Mouse (Mus musculus) CH12.LX (cell line): Measurements from ENCODE around the gene Syt3.

Experiments
- BHLHE40 ChIP-seq: IDR thresholded peaks from 2 replicates; pipeline ENCODE4 v1.6.1; 2011; ENCODE audit warnings: mild to moderate bottlenecking, low read depth, low read length, improper control_type of control experiment
- CHD2 ChIP-seq: IDR thresholded peaks from 2 replicates; pipeline ENCODE4 v1.6.1; 2011; ENCODE audit warnings: low read length, improper control_type of control experiment
- CTCF ChIP-seq, 2 experiments: IDR thresholded peaks in 1 of 2; conservative IDR thresholded peaks in 1 of 2; 2 replicates each; pipeline ENCODE4 v1.5.1; 2011 to 2012; ENCODE audit warnings: low read depth in 2 of 2, low read length in 2 of 2, improper control_type of control experiment in 1 of 2, inconsistent platforms in 1 of 2, mild to moderate bottlenecking in 1 of 2, moderate library complexity in 1 of 2
- EP300 ChIP-seq: IDR thresholded peaks from 2 replicates; pipeline ENCODE4 v1.6.1; 2011; ENCODE audit warnings: low read length, improper control_type of control experiment
- ETS1 ChIP-seq: conservative IDR thresholded peaks from 2 replicates; pipeline ENCODE4 v1.6.1; 2012; ENCODE audit warnings: low read depth, mild to moderate bottlenecking, inconsistent platforms, low read length, improper control_type of control experiment, moderate library complexity
- KAT2A ChIP-seq: IDR thresholded peaks from 2 replicates; pipeline ENCODE4 v1.6.1; 2012; ENCODE audit warnings: low read length, improper control_type of control experiment, inconsistent platforms; ENCODE audit not compliant: insufficient replicate concordance
- POLR2A ChIP-seq: IDR thresholded peaks from 2 replicates; pipeline ENCODE4 v1.6.1; 2011; ENCODE audit warnings: low read depth, mild to moderate bottlenecking, improper control_type of control experiment, low read length
- ZMIZ1 ChIP-seq: IDR thresholded peaks from 2 replicates; pipeline ENCODE4 v1.6.1; 2012; ENCODE audit warnings: low read depth, mild to moderate bottlenecking, inconsistent platforms, low read length, improper control_type of control experiment

DNA sequence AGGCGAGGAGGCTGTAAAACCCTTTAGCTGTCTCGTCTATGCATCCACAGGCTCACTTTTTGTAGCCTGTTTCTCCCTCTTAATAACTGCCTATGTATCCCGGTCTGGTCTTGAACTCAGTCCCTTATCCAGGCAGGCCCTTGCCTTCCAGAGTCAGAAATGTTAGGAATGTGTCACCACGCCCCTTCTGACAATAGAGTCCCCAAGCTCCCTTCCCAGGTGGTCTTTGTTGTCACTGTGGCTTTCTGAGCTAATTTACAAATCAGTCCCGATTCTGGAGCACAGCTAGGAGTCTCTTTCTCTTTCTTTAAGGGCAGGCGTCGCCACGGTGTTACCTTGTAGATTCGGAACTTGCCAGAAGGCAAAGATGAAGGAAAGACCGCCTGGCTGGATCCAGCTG lies 8.7 kb upstream of the Syt3 start:
- TF ChIP-seq EP300 (no peak), CTCF (conservative IDR thresholded peaks at IDR 0.05 in 1 of 2, IDR thresholded peaks at IDR 0.05 in 1 of 2; ENCODE audit: low read depth in 2 of 2, low read length in 2 of 2) (no peak), ZMIZ1 (no peak), BHLHE40 (no peak), POLR2A (no peak), ETS1 (no peak), KAT2A (no peak), CHD2 (no peak)
